Mouse (Mus musculus) heart, adult 9 months (tissue): ENCODE data around the gene 2010300C02Rik.
"Not testable (repeated sequence)": the region's sequence is repeated elsewhere in the genome, so short reads cannot be mapped to it uniquely, and the experiment has no call there.

ENCODE experiments used
- DNase-seq, 2 experiments: peaks; one replicate each; pipeline ENCODE4 v3.0.0; 2022; ENCODE audit warnings: low spot score in 2 of 2

2010300C02Rik gene

GRCm38 (mm10) chr1:37719761-37720640 lies at the start of gene 2010300C02Rik:
TSS of gene 2010300C02Rik (minus strand) at chr1:37720085.
- DNase-seq = no peak

GRCm38 (mm10) chr1:37759407-37759806 lies 39.5 kb upstream of the 2010300C02Rik start:
- no peak for DNase-seq

- DNase-seq = no peak
Measured at GRCm38 (mm10) chr1:37744650-37745259, 24.9 kb upstream of the 2010300C02Rik start.

- DNase-seq = no peak
Measured at GRCm38 (mm10) chr1:37742602-37743270, 22.9 kb upstream of the 2010300C02Rik start.

- DNase-seq = no peak
Measured at GRCm38 (mm10) chr1:37742126-37742525, 22.2 kb upstream of the 2010300C02Rik start.

GRCm38 (mm10) chr1:37740161-37740802 lies 20.4 kb upstream of the 2010300C02Rik start:
- DNase-seq = no peak

GRCm38 (mm10) chr1:37738895-37739294 lies 19.0 kb upstream of the 2010300C02Rik start:
- DNase-seq = no peak

GRCm38 (mm10) chr1:37737045-37737444 lies 17.2 kb upstream of the 2010300C02Rik start:
- DNase-seq = no peak

- no peak for DNase-seq
Measured at GRCm38 (mm10) chr1:37735932-37736331, 16.0 kb upstream of the 2010300C02Rik start.

- no peak for DNase-seq
Measured at GRCm38 (mm10) chr1:37734841-37735240, 15.0 kb upstream of the 2010300C02Rik start.

GRCm38 (mm10) chr1:37729353-37729752 lies 9.5 kb upstream of the 2010300C02Rik start:
- DNase-seq = no peak

- DNase-seq = no peak
Measured at GRCm38 (mm10) chr1:37728053-37728452, 8.2 kb upstream of the 2010300C02Rik start.

- DNase-seq = no peak
Measured at GRCm38 (mm10) chr1:37727186-37727585, 7.3 kb upstream of the 2010300C02Rik start.

- no peak for DNase-seq
Measured at GRCm38 (mm10) chr1:37726426-37726825, 6.5 kb upstream of the 2010300C02Rik start.

- no peak for DNase-seq
Measured at GRCm38 (mm10) chr1:37725880-37726279, 6.0 kb upstream of the 2010300C02Rik start.

GRCm38 (mm10) chr1:37721092-37721491 lies 1.2 kb upstream of the 2010300C02Rik start:
- DNase-seq = no peak

GRCm38 (mm10) chr1:37719030-37719723 lies 708 bp downstream of the 2010300C02Rik start:
- DNase-seq = no peak

- DNase-seq = no peak
Measured at GRCm38 (mm10) chr1:37718516-37718915, 1.4 kb downstream of the 2010300C02Rik start.

GRCm38 (mm10) chr1:37717415-37718195 lies 2.3 kb downstream of the 2010300C02Rik start:
- no peak for DNase-seq

GRCm38 (mm10) chr1:37712357-37712737 lies 7.5 kb downstream of the 2010300C02Rik start:
- not testable (repeated sequence) for DNase-seq
